Mouse (Mus musculus) megakaryocyte, adult 5-6 weeks (primary cell): Measurements from ENCODE around the gene Sarnp. TPM values are rescaled to one million over a fixed set of nuclear protein-coding genes. Genes with fewer than 3 reads are reported as not detected.

ENCODE experiments used
- ATAC-seq: 2 replicates; pipeline ENCODE4 v1.8.0; 2016; ENCODE audit warnings: mild to moderate bottlenecking, inconsistent platforms; ENCODE audit not compliant: poor library complexity, severe bottlenecking
- total RNA-seq, 2 experiments: library from RNA; stranded (forward) in 1 of 2; stranded (reverse) in 1 of 2; fragments of 153-499, 151-499 nt in 1 of 2; fragments of 221-1000, 200-1000 nt in 1 of 2; gene quantifications; 2 replicates each; pipeline versions ENCODE4 v1.2.3 to v1.2.4; 2015 to 2017

Sarnp gene
- total RNA-seq, 2 experiments from 2014 or later: 182 to 209 TPM

GRCm38 (mm10) chr10:128890383-128891295 lies 73.5 kb downstream of the Sarnp start:
- ATAC-seq: peak; percentile 8

DNA sequence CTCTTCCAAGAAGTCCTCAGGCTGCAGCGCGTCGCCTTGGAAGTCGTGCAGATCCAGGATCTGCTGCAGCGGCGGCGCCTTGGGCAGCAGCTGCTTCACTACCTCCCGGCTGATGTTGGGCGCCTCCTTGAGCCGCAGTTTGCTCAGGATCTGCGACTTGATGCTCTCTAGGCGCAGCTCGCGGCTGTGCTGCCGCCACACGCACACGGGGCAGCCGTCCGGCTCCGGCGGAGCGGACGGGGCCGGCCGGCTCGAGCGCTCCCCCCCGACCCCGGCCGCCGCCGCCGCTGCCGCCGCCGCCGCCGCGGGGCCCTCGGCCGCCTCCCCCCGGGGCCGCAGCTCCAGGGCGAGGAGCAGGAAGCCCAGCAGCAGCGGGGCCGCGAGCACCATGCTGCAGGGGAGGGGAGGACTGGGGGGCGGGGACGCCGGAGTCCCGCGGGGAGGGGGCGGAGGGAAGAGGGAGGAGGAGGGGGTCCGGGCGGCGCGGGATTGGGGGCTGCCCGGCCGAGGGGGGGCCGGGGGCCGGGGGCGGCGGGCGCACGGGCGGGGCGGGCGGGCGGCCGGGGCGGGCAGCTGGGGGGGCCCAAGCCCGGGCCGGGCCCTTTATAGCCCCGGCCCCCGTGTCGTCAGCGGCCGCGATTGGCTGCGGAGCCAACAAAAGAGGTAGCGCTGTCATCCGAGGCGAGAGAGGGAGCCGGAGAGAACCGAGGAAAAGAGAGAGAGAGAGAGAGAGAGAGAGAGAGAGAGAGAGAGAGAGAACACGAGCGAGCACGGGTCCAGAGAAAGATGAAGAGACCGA lies 74.4 kb downstream of the Sarnp start, which contains the start of gene Gdf11:
Gdf11 (minus strand) TSS at position 423 of the 799 bp plus-strand sequence.
- ATAC-seq: peak; percentile 45

GRCm38 (mm10) chr10:128892246-128892645 lies 75.1 kb downstream of the Sarnp start:
- no peak for ATAC-seq

DNA sequence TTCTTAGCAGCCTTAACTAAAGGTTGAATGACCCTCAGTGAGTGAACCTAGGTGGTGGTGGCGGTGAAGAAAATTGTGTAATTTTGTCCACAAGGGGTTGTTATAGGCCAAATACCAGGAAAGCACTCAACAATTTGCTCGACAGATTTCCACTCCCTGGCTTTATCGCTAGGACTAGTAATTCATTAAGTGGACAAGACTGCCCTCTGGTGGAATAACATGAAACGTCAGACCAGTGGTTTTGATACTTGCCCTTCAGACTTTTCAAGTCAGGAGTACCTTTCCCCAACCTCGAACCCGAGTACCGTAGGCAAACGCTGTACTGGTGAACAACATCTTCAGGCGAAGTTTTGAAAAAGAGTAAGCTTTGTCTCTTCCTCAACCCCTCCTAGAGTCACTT lies 78.3 kb downstream of the Sarnp start:
- ATAC-seq: peak; percentile 72

GRCm38 (mm10) chr10:128895952-128896693 lies 79.0 kb downstream of the Sarnp start:
- no peak for ATAC-seq

DNA sequence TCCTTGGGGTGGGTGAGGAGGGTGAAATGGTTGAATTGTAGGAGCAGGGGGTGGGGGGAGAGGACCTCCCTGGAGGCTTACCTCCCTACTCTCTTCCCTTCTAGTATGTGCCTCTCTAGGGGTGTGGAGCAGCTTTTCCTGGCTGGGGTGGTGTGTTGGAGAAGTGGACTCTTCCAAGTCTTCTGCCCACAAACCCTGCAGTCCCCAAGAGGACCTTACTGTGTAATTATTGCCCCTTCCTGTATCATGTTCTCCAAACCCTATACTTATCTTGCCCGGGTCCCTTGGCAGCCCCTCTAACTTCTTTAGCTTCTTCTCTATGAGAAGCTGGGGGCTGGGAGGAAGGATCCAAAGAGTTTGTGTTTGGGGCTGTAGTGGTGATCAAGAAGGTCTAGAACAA lies 79.7 kb downstream of the Sarnp start:
- ATAC-seq: no peak

GRCm38 (mm10) chr10:128897501-128897900 lies 80.4 kb downstream of the Sarnp start:
- no peak for ATAC-seq

DNA sequence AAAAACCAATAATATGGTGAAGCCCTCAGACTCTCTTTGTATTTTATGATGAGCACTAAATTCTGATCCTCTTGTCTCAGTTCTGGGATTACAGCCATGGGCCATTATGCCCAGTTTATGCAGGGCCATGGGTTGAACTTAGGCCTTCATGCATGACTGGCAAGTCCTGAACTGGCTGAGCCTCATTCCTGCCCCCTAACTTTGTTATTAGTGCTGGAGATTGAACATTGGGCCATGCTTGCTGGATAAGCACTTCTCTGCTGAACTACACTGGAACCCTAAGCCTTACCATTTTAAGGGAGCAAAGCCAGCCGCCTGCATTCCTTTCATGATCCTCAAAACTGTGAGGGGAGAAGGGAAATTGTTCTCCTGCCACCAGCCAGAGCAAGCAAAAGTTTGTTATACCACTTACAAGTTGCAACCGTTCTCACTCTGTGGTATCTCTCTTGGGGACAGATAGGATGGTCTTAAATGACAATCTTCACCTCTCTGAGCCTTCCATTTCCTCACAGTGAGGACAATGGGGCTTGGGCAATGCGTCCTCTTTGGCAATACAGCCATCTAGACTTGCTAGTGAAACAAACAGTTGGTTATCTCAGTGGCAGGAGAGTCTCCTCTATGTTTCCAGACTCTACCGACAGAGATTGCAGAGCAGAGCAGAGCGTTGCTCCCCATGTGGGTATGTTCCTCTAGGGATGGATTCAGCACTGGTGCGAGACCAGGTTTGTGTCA lies 82.8 kb downstream of the Sarnp start:
- peak; percentile 34 for ATAC-seq

GRCm38 (mm10) chr10:128900698-128901097 lies 83.6 kb downstream of the Sarnp start, which contains the start of gene Cd63:
TSS of gene Cd63 (plus strand) at chr10:128900989.
- ATAC-seq: peak; percentile 61

- peak; percentile 41; the same call in 1 of the 2 replicates for ATAC-seq
These were observed 84.3 kb downstream of the Sarnp start for GRCm38 (mm10) chr10:128901409-128901808.

- peak; percentile 77 for ATAC-seq
These were observed 85.4 kb downstream of the Sarnp start for GRCm38 (mm10) chr10:128902409-128902988.

GRCm38 (mm10) chr10:128904812-128905211 lies 87.7 kb downstream of the Sarnp start:
- no peak for ATAC-seq

DNA sequence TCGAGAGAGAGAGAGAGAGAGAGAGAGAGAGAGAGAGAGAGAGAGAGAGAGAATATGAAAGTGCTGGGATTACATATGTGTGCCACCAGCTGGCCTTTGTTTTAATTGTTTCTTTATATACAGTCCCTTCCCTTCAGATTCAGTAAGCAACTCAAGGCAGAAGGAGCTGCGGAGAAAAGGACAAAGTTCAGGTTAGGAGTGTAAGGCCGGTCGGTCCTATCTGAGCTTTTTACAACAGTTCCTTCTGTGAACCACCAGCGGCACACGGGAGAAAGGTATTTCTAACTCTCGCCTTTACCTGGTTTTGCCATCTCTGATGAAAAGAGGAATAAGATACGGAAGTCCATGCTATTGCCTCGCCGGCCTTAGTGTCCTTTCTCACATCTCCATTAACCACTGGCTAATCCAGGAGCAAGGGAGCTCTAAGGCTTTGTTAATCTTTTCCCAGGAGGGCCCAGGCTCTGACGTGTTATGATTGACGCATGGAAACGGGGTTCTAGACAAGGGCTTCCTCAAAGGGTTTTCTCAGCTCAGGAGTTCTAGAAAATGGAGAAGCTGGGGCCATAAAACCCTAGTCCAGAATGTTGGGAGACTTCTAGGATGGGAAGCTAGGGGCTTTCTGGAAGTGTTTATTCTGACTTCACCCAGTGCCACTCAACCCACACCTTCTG lies 91.8 kb downstream of the Sarnp start:
- peak; percentile 11 for ATAC-seq

DNA sequence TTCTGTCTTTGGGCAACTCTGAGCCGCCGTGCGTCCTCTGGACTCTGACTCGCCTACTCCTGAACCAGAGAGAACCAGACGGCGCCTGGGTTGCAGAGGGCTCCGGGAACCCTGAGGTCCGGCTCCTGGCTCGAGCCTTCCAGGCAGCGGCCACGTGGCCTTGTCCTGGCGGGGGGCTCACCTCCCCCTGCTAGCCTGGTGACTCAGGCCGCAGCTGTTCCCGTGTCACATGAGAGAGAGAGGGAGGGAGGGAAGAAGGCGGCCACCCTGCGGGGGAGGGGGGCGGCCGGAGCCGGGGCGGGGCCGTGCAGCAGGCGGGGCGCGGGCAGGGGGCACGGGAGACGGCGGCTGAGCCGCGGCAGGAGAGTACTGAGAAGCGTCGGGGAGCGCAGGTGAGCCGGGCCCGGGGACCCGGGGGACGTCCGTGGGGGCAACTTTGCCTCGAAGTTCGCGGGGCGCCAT lies 92.5 kb downstream of the Sarnp start:
- peak; percentile 54 for ATAC-seq

- ATAC-seq: peak; percentile 45
These were observed 93.1 kb downstream of the Sarnp start for GRCm38 (mm10) chr10:128910066-128910841.

DNA sequence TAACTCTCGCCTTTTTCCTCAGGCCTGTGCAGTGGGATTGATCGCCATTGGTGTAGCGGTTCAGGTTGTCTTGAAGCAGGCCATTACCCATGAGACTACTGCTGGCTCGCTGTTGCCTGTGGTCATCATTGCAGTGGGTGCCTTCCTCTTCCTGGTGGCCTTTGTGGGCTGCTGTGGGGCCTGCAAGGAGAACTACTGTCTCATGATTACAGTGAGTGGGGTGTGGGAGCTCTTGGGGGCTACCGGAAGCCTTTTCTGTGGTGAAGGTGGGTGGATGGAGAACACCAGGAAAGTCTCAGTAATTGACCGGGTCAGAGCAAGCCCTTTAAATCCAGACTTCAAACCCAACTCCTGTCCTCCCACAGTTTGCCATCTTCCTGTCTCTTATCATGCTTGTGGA lies 94.3 kb downstream of the Sarnp start:
- peak; percentile 51 for ATAC-seq

GRCm38 (mm10) chr10:128912268-128912667 lies 95.1 kb downstream of the Sarnp start:
- ATAC-seq: no peak

- ATAC-seq: no peak
These were observed 95.7 kb downstream of the Sarnp start for GRCm38 (mm10) chr10:128912791-128913190.
